Mouse (Mus musculus) kidney, embryonic 16.5 days (tissue): Measurements from ENCODE around the gene Lag3. TPM values are rescaled to one million over a fixed set of nuclear protein-coding genes. Genes with fewer than 3 reads are reported as not detected.

Experiments used
- ATAC-seq: fragments of 200-750 bp; cut with Nextera tagmentation; 2 replicates; pipeline ENCODE4 v1.8.0; 2017; ENCODE audit warnings: moderate TSS enrichment; ENCODE audit not compliant: low FRiP score, low TSS enrichment
- H3K27ac ChIP-seq: fragments of 300-500 bp; sonication (generic); 2 replicates; pipeline ENCODE4 v1.5.1; 2014; ENCODE audit warnings: low read length
- H3K27me3 ChIP-seq: fragments of 300-500 bp; sonication (generic); 2 replicates; pipeline ENCODE4 v1.6.1; 2014; ENCODE audit warnings: low read length, control low read depth, mixed read lengths; ENCODE audit not compliant: insufficient read depth
- H3K36me3 ChIP-seq: fragments of 300-500 bp; sonication (generic); 2 replicates; pipeline ENCODE4 v1.6.1; 2014; ENCODE audit warnings: low read length, control low read depth, mixed read lengths; ENCODE audit not compliant: insufficient read depth
- H3K4me1 ChIP-seq: fragments of 300-500 bp; sonication (generic); 2 replicates; pipeline ENCODE4 v1.6.1; 2014; ENCODE audit warnings: low read length, control low read depth, mixed read lengths; ENCODE audit not compliant: insufficient read depth
- H3K4me2 ChIP-seq: fragments of 300-500 bp; sonication (generic); replicated peaks from 2 replicates; pipeline ENCODE4 v1.6.1; 2014; ENCODE audit warnings: low read depth, low read length
- H3K4me3 ChIP-seq: fragments of 300-500 bp; sonication (generic); 2 replicates; pipeline ENCODE4 v1.5.1; 2014; ENCODE audit warnings: mild to moderate bottlenecking, low read length
- H3K9ac ChIP-seq: fragments of 300-500 bp; sonication (generic); replicated peaks from 2 replicates; pipeline ENCODE4 v1.6.1; 2014; ENCODE audit warnings: low read length
- H3K9me3 ChIP-seq: fragments of 300-500 bp; sonication (generic); 2 replicates; pipeline ENCODE4 v1.6.1; 2016; ENCODE audit warnings: low read length, control low read depth
- WGBS: fragments of 180-500 bp; shearing (Covaris S2); extraction: QIAGEN DNeasy Blood & Tissue Kit; methylation state at CpG from one replicate; pipeline ENCODE4 v1.1.7; 2014; 5-methylcytosine and 5-hydroxymethylcytosine counted together
- polyA plus RNA-seq: library from polyadenylated mRNA; unstranded; fragments of >200 nt; fragmentation: Nextera tagmentation; extraction: Ambion mirVana; gene quantifications from 2 replicates; pipeline ENCODE4 v1.2.1, GENCODE M21; 2015

The Lag3 gene
- polyA plus RNA-seq, result 1.3 and 2.6 TPM in 2 replicates

DNA sequence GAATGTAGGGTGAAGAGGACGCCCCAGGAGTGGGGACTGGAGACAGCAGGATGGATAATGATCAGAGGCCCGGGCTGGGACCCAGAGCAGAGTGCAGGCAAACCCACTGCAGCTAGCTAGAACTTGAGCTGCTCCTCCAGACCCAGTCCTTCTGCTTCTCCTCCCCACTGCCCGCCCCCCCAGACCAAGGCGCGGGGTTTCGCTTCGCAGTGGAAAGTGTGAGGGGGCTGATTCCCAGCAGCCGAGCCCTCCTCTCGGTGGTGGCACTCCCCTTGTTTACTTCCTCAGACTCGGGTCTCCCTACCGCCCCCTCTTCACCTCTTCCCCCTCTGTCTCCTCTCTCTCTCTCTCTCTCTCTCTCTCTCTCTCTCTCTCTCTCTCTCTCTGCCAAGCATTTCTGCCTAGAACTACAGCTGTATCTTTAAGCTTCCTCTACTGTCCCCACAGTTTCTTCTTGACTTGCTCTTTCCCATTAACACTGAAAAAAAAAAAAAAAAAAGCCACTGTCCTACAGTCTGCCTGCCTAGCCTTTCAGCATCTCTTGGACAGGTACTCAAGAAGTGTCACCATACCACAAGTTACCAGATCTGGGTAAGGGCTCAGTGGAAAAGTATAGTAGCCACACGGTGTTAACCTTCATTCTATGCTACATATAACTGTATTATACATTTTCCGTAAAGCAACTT, at the start of gene Lag3:
Gene Lag3, minus strand, starts transcription at position 173 of the 686 bp plus-strand sequence.
- H3K4me2 ChIP-seq, result peak within 1 kb of the TSS; percentile 31; the same call in 1 of the 2 replicates
- peaks cover 39% of the 10 kb centered on the region for H3K4me1 ChIP-seq
- no peak within 1 kb of the TSS; the same call in 1 of the 2 replicates for H3K9ac ChIP-seq

GRCm38 (mm10) chr6:124961021-124961420, 49.5 kb upstream of the Lag3 start:
- no peak overlapping the region for H3K4me2 ChIP-seq
- H3K9ac ChIP-seq, result no peak overlapping the region
- 95% methylated on average over 12 of the region's 12 CpGs for WGBS
- no peak overlapping the region for H3K27ac ChIP-seq
- no peaks in the 10 kb centered on the region for H3K27me3 ChIP-seq
- peaks cover 12% of the 10 kb centered on the region; the same call in 1 of the 2 replicates for H3K4me1 ChIP-seq
- H3K36me3 ChIP-seq, result peaks cover 48% of the 10 kb centered on the region
- no peak for ATAC-seq
- no peak overlapping the region for H3K4me3 ChIP-seq
- H3K9me3 ChIP-seq, result no peaks in the 10 kb centered on the region

More for the DNA sequence above, at the start of gene Lag3:
- Histone ChIP-seq H3K36me3 (peaks cover 23% of the 10 kb centered on the region), H3K27ac (no peak within 1 kb of the TSS), H3K4me3 (no peak within 1 kb of the TSS), H3K27me3 (no peaks in the 10 kb centered on the region), H3K9me3 (no peaks in the 10 kb centered on the region)
- ATAC-seq, result no peak
- 19% methylated on average over 10 of the region's 13 CpGs for WGBS

GRCm38 (mm10) chr6:124959960-124960359, 48.5 kb upstream of the Lag3 start:
- Histone ChIP-seq H3K36me3 (peaks cover 49% of the 10 kb centered on the region), H3K9ac (no peak overlapping the region), H3K4me1 (peaks cover 11% of the 10 kb centered on the region; the same call in 1 of the 2 replicates), H3K27ac (no peak overlapping the region), H3K4me2 (no peak overlapping the region), H3K4me3 (no peak overlapping the region), H3K27me3 (no peaks in the 10 kb centered on the region), H3K9me3 (no peaks in the 10 kb centered on the region)
- no peak for ATAC-seq
- 85% methylated on average over 13 of the region's 13 CpGs for WGBS

DNA sequence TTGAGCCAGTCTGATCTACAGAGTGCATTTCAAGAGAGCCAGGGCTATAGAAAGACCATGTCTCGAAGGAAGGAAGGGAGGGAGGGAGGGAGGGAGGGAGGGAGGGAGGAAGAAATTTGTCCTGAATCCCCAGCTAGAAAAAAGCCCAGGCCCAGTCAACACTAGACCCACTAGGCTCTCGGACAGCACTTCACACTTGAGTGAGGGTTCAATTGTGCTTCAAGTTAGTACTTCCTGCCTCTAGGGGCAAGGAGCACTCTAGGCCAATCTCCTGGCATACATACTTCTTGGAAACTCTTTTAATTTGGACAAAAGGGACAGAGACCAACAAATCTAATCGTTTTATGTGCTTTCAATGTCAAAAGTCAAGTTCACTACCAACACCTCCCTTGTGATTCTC, 46.6 kb upstream of the Lag3 start:
- Histone ChIP-seq H3K4me3 (no peak overlapping the region), H3K36me3 (peaks cover 49% of the 10 kb centered on the region), H3K9ac (no peak overlapping the region), H3K4me2 (no peak overlapping the region), H3K27me3 (no peaks in the 10 kb centered on the region), H3K27ac (no peak overlapping the region), H3K4me1 (no peaks in the 10 kb centered on the region), H3K9me3 (no peaks in the 10 kb centered on the region)
- 68% methylated on average over 3 of the region's 3 CpGs for WGBS
- ATAC-seq, result no peak

GRCm38 (mm10) chr6:124955212-124955611, 43.7 kb upstream of the Lag3 start:
- ATAC-seq, result no peak
- Histone ChIP-seq H3K27me3 (no peaks in the 10 kb centered on the region), H3K4me1 (no peaks in the 10 kb centered on the region), H3K9ac (no peak overlapping the region), H3K9me3 (no peaks in the 10 kb centered on the region), H3K36me3 (peaks cover 27% of the 10 kb centered on the region), H3K4me3 (no peak overlapping the region), H3K4me2 (no peak overlapping the region), H3K27ac (no peak overlapping the region)
- WGBS, result 95% methylated on average over 4 of the region's 4 CpGs

DNA sequence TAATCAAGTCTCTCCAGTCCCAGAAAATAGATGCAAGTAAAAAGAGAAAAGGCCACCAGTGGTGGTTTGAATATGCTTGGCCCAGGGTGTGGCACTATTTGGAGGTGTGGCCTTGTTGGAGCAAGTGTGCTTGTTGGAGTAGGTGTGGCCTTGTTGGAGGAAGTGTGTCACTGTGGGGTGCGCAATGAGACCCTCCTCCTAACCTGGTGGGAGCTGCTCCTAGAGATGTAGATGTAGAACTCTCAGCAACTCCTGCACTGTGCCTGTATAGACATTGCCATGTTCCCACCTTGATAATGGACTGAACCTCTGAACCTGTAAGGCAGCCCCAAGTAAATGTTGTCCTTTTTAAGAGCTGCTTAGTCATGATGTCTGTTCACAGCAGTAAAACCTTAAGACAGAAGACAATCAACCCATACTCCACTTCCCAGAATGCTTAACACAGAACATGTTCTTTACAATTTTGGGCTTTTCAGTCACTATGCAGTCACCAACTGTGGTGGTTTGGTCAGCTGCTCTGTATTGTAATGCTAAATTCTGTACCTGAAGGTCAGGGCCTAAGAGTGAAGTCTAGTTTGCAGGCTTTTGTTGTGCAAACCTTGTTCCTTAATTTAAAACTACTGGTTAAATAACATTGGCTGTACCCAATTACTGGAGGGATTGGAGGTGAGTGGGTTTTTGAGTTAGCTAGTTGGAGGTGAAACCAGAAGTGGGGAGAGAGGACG, 42.6 kb upstream of the Lag3 start:
- Histone ChIP-seq H3K36me3 (peaks cover 16% of the 10 kb centered on the region), H3K9me3 (no peaks in the 10 kb centered on the region), H3K4me1 (no peaks in the 10 kb centered on the region), H3K4me3 (no peak overlapping the region), H3K27me3 (no peaks in the 10 kb centered on the region), H3K27ac (no peak overlapping the region), H3K9ac (no peak overlapping the region), H3K4me2 (no peak overlapping the region)
- ATAC-seq, result no peak
- 92% methylated on average over 2 of the region's 2 CpGs for WGBS

DNA sequence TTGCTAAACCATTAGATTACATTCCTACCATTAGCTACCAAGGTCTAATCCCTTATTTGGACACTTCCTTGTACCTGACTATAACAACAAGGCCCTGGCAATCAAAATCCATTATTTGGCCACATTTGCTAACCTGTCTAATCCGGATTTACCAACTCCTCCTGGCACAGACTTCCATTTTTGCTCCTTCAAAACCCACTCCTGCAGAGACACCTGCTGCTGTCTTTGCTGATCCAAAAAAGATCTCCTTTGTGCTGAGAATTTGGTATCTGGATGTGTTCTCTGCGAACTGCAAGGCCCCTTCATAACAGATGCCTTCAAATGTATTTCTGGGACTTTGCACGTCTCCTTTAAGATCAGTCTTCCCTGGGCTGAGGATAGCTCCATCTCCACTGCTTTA, 32.0 kb upstream of the Lag3 start:
- Histone ChIP-seq H3K36me3 (peaks cover 8% of the 10 kb centered on the region; the same call in 1 of the 2 replicates), H3K4me2 (no peak overlapping the region), H3K9me3 (no peaks in the 10 kb centered on the region), H3K4me1 (no peaks in the 10 kb centered on the region), H3K27me3 (no peaks in the 10 kb centered on the region), H3K27ac (no peak overlapping the region), H3K4me3 (no peak overlapping the region), H3K9ac (no peak overlapping the region)
- 84% methylated on average over 3 of the region's 3 CpGs for WGBS
- ATAC-seq, result no peak

- H3K4me1 ChIP-seq, result no peaks in the 10 kb centered on the region
- H3K27me3 ChIP-seq, result no peaks in the 10 kb centered on the region
- no peak for ATAC-seq
- no peak overlapping the region for H3K9ac ChIP-seq
- 86% methylated on average over 1 of the region's 1 CpGs for WGBS
- no peak overlapping the region for H3K27ac ChIP-seq
- H3K4me2 ChIP-seq, result no peak overlapping the region
- peaks cover 21% of the 10 kb centered on the region for H3K36me3 ChIP-seq
- no peaks in the 10 kb centered on the region for H3K9me3 ChIP-seq
- no peak overlapping the region for H3K4me3 ChIP-seq
Measured at GRCm38 (mm10) chr6:124941679-124942078, 30.2 kb upstream of the Lag3 start.

DNA sequence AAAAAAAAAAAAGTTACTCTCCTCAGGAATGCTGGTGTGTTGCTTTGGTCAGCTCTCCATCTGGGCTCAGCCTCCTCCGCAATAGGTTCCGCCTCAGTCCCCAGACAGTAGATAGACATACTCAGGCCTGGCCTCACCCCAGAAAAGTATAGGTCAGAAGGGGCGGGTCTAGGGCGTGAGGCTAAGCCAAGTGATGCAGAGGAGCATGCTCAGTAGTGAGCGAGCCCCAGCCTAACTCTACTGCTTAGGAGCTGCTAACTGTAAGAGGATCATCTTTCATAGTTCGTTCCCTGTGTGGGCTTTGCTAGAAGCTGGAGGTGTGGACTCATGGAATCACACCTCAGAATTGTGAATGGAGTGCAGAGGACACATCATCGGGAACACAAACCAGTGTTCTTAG, 27.0 kb upstream of the Lag3 start:
- WGBS, result 91% methylated on average over 7 of the region's 7 CpGs
- peaks cover 49% of the 10 kb centered on the region for H3K36me3 ChIP-seq

DNA sequence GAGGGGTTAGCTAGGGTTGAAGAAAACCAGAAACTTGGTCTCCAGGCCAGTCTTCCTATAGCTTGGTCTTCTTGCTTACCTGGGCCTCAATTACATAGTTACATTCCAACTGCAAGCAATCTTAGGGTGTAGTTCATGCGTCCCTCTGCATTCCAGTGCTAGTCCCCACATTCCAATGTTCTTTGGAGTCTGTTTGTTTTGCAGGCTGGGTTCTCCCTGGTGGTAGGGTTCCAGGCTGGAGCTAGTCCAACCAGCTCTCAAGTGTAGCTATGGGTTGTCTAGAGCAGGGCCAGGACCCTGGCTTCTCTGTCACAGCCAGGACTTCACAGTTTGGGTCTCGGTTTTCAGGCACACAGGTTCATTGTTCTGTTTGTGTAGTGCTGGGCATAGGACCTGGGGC, 26.0 kb upstream of the Lag3 start:
- no peaks in the 10 kb centered on the region for H3K27me3 ChIP-seq
- 87% methylated on average over 2 of the region's 2 CpGs for WGBS
- H3K4me1 ChIP-seq, result peaks cover 6% of the 10 kb centered on the region
- H3K4me2 ChIP-seq, result no peak overlapping the region
- no peak overlapping the region for H3K9ac ChIP-seq
- ATAC-seq, result no peak
- H3K9me3 ChIP-seq, result no peaks in the 10 kb centered on the region
- peaks cover 54% of the 10 kb centered on the region for H3K36me3 ChIP-seq
- H3K4me3 ChIP-seq, result no peak overlapping the region
- no peak overlapping the region for H3K27ac ChIP-seq

More for the DNA sequence above, 27.0 kb upstream of the Lag3 start:
- Histone ChIP-seq H3K4me3 (no peak overlapping the region), H3K4me1 (no peaks in the 10 kb centered on the region), H3K27me3 (no peaks in the 10 kb centered on the region), H3K9me3 (no peaks in the 10 kb centered on the region), H3K27ac (no peak overlapping the region), H3K9ac (no peak overlapping the region), H3K4me2 (no peak overlapping the region)
- no peak for ATAC-seq
